ENCODE assay signal across 7 mouse cellular contexts in genomic region chr10:75934991-75935390, GRCm38 (mm10). TPM values are rescaled to one million over a fixed set of nuclear protein-coding genes. Genes with fewer than 3 reads are reported as not detected.
DNase-seq lines count a peak whose midpoint lies in the region; ATAC-seq and TF ChIP-seq lines count a peak whose summit lies in the region.

No protein-coding gene starts in this region.

- peaks cover 45% of the 10 kb centered on the region for H3K4me1 ChIP-seq in forebrain, embryonic 13.5 days
- H3K4me1 ChIP-seq in limb, embryonic 11.5 days (ENCODE audit: control insufficient read depth, insufficient read depth, low read length): peaks cover 12% of the 10 kb centered on the region
- peaks cover 43% of the 10 kb centered on the region for H3K4me1 ChIP-seq in neural tube, embryonic 12.5 days

- no peak for DNase-seq in layer of hippocampus, adult 2 months (ENCODE audit: low spot score in 2 of 2)
- DNase-seq in layer of hippocampus, adult 9-10 months (ENCODE audit: low spot score): no peak
- no peak for DNase-seq in limb, embryonic 11.5 days (ENCODE audit: low spot score)
- no peak for DNase-seq in cerebellum, adult 11 months

- H3K27ac ChIP-seq in layer of hippocampus, adult 2 months: no peak overlapping the region; the same call in 1 of the 2 replicates
- H3K27ac ChIP-seq in forebrain, embryonic 13.5 days: no peak overlapping the region
- H3K27ac ChIP-seq in limb, embryonic 11.5 days (replicated peaks; ENCODE audit: low read depth, low read length): no peak overlapping the region
- H3K27ac ChIP-seq in neural tube, embryonic 12.5 days: no peak overlapping the region

- no peak for TF ChIP-seq CTCF in layer of hippocampus, adult 2 months (conservative IDR thresholded peaks at IDR 0.05)

- peaks cover 64% of the 10 kb centered on the region for H3K27me3 ChIP-seq in forebrain, embryonic 13.5 days
- peaks cover 26% of the 10 kb centered on the region for H3K27me3 ChIP-seq in limb, embryonic 11.5 days (ENCODE audit: control insufficient read depth, insufficient read depth, low read length)
- H3K27me3 ChIP-seq in neural tube, embryonic 12.5 days (replicated peaks): peaks cover 39% of the 10 kb centered on the region

- peak overlapping the region; percentile 89 for H3K4me2 ChIP-seq in forebrain, embryonic 13.5 days
- peak overlapping the region; percentile 89 for H3K4me2 ChIP-seq in limb, embryonic 11.5 days (ENCODE audit: low read depth, severe bottlenecking)
- peak overlapping the region; percentile 86 for H3K4me2 ChIP-seq in neural tube, embryonic 12.5 days (replicated peaks)

- 81% methylated on average over 1 of the region's 1 CpGs for WGBS in forebrain, embryonic 13.5 days
- WGBS in limb, embryonic 11.5 days: 82% methylated on average over 1 of the region's 1 CpGs
- WGBS in neural tube, embryonic 12.5 days: 55% methylated on average over 1 of the region's 1 CpGs

- H3K9ac ChIP-seq in forebrain, embryonic 13.5 days: no peak overlapping the region
- no peak overlapping the region for H3K9ac ChIP-seq in limb, embryonic 11.5 days (ENCODE audit: low read length)
- no peak overlapping the region for H3K9ac ChIP-seq in neural tube, embryonic 12.5 days

- no peak for ATAC-seq in forebrain, embryonic 13.5 days
- no peak for ATAC-seq in limb, embryonic 11.5 days (ENCODE audit: insufficient number of reproducible peaks, low FRiP score, low TSS enrichment, low read depth)
- ATAC-seq in neural tube, embryonic 12.5 days (ENCODE audit: low FRiP score, low read depth): no peak
- ATAC-seq in cerebellum, adult (ENCODE audit: insufficient number of reproducible peaks, low FRiP score, low TSS enrichment): no peak

- H3K4me3 ChIP-seq in layer of hippocampus, adult 2 months: peak overlapping the region; percentile 84; the same call in 1 of the 2 replicates
- no peak overlapping the region for H3K4me3 ChIP-seq in forebrain, embryonic 13.5 days
- no peak overlapping the region for H3K4me3 ChIP-seq in limb, embryonic 11.5 days (ENCODE audit: low read depth, low read length)
- no peak overlapping the region for H3K4me3 ChIP-seq in neural tube, embryonic 12.5 days

- no peaks in the 10 kb centered on the region for H3K36me3 ChIP-seq in forebrain, embryonic 13.5 days (ENCODE audit: poor library complexity, severe bottlenecking)
- H3K36me3 ChIP-seq in limb, embryonic 11.5 days (ENCODE audit: control insufficient read depth, insufficient read depth, low read length): no peaks in the 10 kb centered on the region
- no peaks in the 10 kb centered on the region for H3K36me3 ChIP-seq in neural tube, embryonic 12.5 days

- no peaks in the 10 kb centered on the region for H3K9me3 ChIP-seq in forebrain, embryonic 13.5 days (replicated peaks)
- no peaks in the 10 kb centered on the region for H3K9me3 ChIP-seq in limb, embryonic 11.5 days (ENCODE audit: control insufficient read depth, low read length)
- no peaks in the 10 kb centered on the region for H3K9me3 ChIP-seq in neural tube, embryonic 12.5 days

RNA-seq across cellular contexts. Expression of gene Mmp11, which starts 1.3 kb away (rescaled TPM):
- total RNA-seq in layer of hippocampus, adult 2 months (2021): 1 to 10 TPM; 1.5 to 1.8 TPM
- 20.8 and 25.9 TPM in 2 replicates for polyA plus RNA-seq in forebrain, embryonic 13.5 days (2015; fragmentation: Nextera tagmentation; extraction: Ambion mirVana)
- polyA plus RNA-seq in limb, embryonic 11.5 days (2014; fragmentation: Nextera tagmentation; extraction: Ambion mirVana): 66.1 and 75.2 TPM in 2 replicates
- 45.4 and 51.2 TPM in 2 replicates for polyA plus RNA-seq in neural tube, embryonic 12.5 days (2016; fragmentation: Nextera tagmentation; extraction: Ambion mirVana)

RNA-seq across cellular contexts. Expression of gene Chchd10, which starts 2.1 kb away (rescaled TPM):
- total RNA-seq in layer of hippocampus, adult 2 months (2021): 100 to 1,000 TPM; 328 to 340 TPM
- polyA plus RNA-seq in forebrain, embryonic 13.5 days (2015; fragmentation: Nextera tagmentation; extraction: Ambion mirVana): 10.3 and 13.3 TPM in 2 replicates
- 4.5 and 6.2 TPM in 2 replicates for polyA plus RNA-seq in limb, embryonic 11.5 days (2014; fragmentation: Nextera tagmentation; extraction: Ambion mirVana)
- 20.2 and 20.6 TPM in 2 replicates for polyA plus RNA-seq in neural tube, embryonic 12.5 days (2016; fragmentation: Nextera tagmentation; extraction: Ambion mirVana)

RNA-seq across cellular contexts. Expression of gene Gm867, which starts 5.5 kb away (rescaled TPM):
- under 1 TPM in 1 of 2 experiments, not detected in 1; 0.56 TPM for total RNA-seq in layer of hippocampus, adult 2 months (2021)
- polyA plus RNA-seq in forebrain, embryonic 13.5 days (2015; fragmentation: Nextera tagmentation; extraction: Ambion mirVana): 0.26 TPM in 1 of 2 replicates, not detected in the other
- polyA plus RNA-seq in limb, embryonic 11.5 days (2014; fragmentation: Nextera tagmentation; extraction: Ambion mirVana): 0.31 and 0.35 TPM in 2 replicates
- polyA plus RNA-seq in neural tube, embryonic 12.5 days (2016; fragmentation: Nextera tagmentation; extraction: Ambion mirVana): 2.4 and 2.5 TPM in 2 replicates

RNA-seq across cellular contexts. Expression of gene Vpreb3, which starts 7.9 kb away (rescaled TPM):
- not detected for total RNA-seq in layer of hippocampus, adult 2 months (2021)
- polyA plus RNA-seq in forebrain, embryonic 13.5 days (2015; fragmentation: Nextera tagmentation; extraction: Ambion mirVana): not detected in 2 replicates
- polyA plus RNA-seq in limb, embryonic 11.5 days (2014; fragmentation: Nextera tagmentation; extraction: Ambion mirVana): 0.33 and 0.60 TPM in 2 replicates
- polyA plus RNA-seq in neural tube, embryonic 12.5 days (2016; fragmentation: Nextera tagmentation; extraction: Ambion mirVana): 0.44 and 0.46 TPM in 2 replicates

RNA-seq across cellular contexts. Expression of gene Smarcb1, which starts 13.6 kb away (rescaled TPM):
- total RNA-seq in layer of hippocampus, adult 2 months (2021): 10 to 100 TPM; 83.3 to 83.6 TPM
- 336 and 349 TPM in 2 replicates for polyA plus RNA-seq in forebrain, embryonic 13.5 days (2015; fragmentation: Nextera tagmentation; extraction: Ambion mirVana)
- polyA plus RNA-seq in limb, embryonic 11.5 days (2014; fragmentation: Nextera tagmentation; extraction: Ambion mirVana): 260 and 263 TPM in 2 replicates
- 282 and 298 TPM in 2 replicates for polyA plus RNA-seq in neural tube, embryonic 12.5 days (2016; fragmentation: Nextera tagmentation; extraction: Ambion mirVana)
